Mouse (Mus musculus): Measurements from ENCODE around the gene D630003M21Rik.

GRCm38 (mm10) chr2:158154641-158155040, 74.4 kb downstream of the D630003M21Rik start:
- TF ChIP-seq POLR2A (IDR thresholded peaks at IDR 0.05; ENCODE audit: insufficient read depth, low read depth, low read length) (no peak), CTCF (IDR thresholded peaks at IDR 0.05; ENCODE audit: insufficient read depth, low read depth, low read length) (no peak)

Measured in olfactory bulb, adult 2 months (tissue).